Mouse (Mus musculus) retina, postnatal 1 day (tissue): ENCODE data around the gene Rab3d.
"Not testable (repeated sequence)": the region's sequence is repeated elsewhere in the genome, so short reads cannot be mapped to it uniquely, and the experiment has no call there.

Experiments
- DNase-seq: peaks from one replicate; pipeline ENCODE4 v3.0.0-alpha.2; 2012

Gene Rab3d

DNA sequence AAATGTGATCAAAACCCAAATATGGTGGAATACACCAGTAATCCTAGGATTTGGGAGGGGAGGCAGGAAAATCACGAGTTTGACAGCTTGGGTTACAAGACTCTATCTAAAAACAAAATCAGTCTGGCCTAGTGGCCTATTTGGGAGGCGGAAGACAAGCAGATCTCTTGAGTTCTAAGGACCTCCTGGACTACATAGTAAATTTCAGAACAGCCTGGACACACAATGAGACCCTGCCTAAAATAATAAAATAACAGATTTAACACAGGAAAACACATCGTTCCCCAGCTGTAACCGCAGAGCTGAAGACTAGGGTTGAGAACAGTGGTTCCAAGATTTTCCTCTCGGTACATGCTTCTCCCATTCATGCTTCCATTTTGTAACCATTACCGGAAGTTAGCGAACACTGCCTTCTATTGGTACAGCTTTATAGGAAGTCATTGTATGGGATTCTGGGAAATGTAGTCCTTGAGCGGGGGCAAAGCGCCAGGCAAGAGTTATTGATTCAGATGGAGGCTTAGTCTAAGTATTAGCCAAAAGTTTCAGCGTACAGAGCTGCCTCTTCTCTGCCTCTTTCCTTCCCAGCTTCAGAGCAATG lies 16.7 kb downstream of the Rab3d start:
- DNase-seq: peak; percentile 93

DNA sequence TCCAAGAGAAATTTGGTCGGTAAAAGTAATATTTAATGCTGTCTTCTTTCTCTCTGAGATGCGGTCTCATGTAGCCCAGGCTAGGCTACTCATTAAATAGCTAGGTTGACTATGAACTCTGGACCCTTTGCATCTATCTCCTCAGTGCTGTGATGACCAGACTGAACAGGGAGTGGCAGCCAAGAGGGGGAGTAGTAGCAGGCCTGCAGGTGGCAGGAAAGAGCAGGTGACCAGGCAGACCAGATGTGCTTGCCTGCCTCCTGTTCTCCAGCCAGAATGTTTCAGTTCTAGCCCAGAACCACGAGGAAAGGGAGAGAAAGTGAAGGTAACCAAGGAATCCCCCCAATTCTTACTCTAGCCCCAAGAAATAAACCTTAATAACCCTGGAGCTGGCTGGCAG lies 28.8 kb downstream of the Rab3d start:
- no peak for DNase-seq

DNA sequence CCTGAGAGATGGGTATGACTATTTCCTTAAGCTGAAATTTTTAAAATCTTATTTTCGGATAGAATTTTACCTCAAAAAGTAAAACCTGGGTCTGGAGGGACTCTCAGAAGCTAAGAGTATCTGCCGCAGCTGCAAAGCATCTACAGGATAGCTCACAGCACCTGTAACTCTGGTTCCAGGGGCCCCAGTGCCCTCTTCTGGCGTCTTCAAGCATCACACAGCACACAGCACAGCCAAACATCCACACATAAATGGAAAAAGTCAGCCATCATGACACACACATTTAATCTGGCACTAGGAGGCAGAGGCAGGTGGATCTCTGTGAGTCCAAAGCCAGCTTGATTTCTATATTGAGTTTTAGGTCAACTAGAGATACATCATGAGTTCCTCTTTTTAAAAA lies 41.4 kb downstream of the Rab3d start:
- DNase-seq: no peak

DNA sequence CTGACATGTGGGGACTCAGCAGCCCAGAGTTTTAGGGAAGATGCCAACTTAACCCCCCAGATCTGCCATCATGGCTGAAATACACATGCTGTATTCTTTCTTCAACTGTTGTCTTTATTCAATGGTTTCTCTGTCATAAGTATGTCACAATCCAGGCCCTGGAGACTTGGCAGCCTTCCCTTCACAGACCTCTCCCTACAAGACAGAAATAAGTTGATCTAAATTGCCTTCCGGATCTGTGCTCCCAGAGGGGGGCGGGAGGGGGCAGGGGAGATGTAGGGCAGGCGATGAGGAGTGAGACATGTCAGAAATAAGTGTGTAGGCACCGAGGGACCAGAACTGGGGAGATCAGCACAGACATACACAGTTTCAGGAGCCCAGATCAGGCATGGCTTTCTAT lies 45.8 kb downstream of the Rab3d start:
- DNase-seq: peak; percentile 16

DNA sequence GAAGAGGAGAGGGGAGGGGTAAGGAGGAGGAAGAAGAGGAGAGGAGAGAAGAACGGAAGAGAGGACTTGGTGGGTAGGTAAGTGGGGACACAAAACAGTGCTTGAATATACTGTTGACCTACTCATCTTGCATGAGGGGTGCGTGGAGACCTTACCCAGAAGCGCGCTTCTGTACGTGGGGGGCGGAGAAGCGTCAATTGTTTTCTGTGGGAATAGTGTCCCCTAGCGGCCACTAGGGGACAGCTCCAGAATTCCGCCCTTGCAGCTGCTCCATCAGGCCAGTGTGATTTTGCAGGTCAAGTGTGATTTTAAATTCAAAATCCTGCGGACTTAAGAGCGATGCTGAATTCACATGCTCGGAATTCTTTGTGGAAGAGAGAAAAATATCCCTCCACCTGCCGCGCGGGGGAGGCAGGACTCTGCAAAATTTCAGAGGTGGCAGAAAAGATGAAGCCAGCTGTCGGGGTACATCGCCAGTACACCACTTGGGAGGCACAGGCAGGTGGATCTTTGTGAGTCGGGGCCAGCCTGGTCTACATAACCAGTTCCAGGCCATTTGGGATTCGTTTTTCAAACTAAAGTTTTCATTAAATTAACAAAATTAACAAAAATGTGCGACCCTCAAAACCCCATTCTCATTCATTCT lies 47.0 kb downstream of the Rab3d start:
- DNase-seq: peak; percentile 82

DNA sequence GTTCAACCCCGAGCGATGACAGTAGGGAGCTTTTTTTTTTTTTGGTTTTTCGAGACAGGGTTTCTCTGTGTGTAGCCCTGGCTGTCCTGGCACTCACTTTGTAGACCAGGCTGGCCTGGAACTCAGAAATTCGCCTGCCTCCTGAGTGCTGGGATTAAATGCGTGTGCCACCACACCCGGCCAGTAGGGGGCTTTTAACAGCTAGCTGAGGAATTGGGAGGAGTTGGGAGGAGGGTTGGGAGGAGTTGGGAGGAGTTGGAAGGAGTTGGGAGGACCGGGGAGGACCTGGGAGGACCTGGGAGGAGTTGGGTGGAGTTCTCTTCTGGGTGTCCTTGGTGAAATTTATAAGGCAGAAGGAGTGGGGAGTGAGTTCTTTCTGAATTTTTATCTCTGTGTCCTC lies 48.7 kb downstream of the Rab3d start:
- peak; percentile 55 for DNase-seq

DNA sequence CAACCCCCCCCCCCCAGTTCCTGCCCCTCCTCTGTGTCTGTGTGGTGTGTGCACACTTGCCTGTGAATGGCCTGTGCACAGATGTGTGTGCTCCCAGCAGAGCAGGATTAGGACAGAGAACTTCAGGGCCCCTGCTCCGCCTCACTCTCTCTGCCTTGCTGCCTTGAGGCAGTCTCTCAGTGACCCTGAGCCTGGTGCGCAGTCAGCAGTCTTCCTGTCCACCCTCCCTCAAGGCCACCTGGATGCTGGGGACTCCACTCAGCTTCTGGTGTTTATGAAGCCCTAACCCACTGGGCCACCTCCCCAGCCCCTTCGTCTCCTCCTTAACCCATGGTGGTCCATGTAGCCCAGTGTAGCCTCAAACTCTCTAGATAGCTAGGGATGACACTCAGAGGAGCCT lies 50.3 kb downstream of the Rab3d start:
- DNase-seq: no peak

DNA sequence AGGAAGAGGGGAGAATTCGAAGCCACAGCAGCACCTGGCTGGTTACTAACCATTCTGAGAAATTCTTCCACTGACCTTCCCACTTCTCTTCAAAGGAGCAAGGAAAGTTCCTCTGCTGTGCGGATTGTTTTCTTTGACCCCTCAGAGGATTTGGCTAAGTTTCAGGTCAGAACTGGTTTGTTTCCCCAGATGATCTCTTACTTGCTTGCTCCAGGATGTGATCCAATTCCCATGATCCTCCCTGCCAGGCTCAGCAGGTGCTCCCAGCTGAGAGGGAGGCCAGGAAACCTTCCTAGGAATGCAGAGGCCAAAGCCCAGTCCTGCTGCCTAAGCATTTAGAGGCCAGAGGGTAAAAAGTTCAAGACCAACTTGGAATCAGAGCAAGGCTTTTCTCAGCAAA lies 51.4 kb downstream of the Rab3d start:
- no peak for DNase-seq

DNA sequence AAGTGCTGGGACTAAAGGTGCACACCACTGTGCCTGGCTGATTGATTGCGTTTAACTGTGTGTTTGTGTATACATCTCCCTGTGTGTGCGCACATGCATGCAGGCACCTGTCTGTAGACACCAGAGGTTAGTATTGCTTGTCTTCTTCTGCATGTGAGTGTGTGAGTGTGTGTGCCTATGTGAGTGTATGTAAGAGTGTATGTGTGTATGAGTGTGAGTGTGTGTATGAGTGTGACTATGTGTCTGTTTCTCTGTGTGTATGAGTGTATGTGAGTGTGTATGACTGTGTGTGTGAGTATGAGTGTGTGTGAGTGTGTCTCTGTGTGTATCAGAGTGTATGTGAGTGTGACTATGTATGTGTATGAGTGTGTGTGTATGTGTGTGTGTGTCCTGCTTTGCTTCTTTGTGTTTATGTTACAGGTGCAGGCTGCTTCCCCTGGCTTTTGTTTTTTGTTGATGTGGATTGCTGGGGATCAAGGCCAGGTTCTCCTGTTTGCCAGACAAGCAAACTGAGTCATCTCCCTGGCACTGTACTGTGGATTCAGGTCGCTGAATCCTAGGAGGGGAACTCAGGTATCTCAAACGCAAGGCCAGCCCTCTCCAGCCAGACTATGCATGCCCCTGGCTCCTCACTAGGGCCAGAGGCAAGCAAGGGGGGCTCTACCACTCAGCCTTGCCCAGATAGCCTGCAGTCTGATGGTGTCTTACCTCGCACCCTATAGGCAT lies 52.2 kb downstream of the Rab3d start:
- DNase-seq: no peak

DNA sequence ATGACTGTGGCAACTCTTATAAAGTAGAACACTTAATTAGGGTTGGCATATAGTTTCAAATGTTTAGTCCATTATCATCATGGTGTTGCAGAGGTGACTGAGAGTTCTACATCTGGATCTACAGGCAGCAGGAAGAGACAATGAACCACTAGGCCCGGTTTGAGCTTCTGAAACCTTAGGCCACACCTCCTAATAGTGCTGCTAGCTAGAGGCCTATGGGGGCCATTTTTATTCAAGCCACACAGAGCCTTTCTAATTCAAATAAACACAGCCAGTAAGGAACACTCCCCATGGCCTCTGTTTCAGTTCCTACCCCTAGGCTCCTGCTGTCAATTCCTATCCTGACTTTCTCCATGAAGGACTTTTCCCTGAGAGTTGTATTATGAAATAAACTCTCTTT lies 55.8 kb downstream of the Rab3d start:
- no peak for DNase-seq

DNA sequence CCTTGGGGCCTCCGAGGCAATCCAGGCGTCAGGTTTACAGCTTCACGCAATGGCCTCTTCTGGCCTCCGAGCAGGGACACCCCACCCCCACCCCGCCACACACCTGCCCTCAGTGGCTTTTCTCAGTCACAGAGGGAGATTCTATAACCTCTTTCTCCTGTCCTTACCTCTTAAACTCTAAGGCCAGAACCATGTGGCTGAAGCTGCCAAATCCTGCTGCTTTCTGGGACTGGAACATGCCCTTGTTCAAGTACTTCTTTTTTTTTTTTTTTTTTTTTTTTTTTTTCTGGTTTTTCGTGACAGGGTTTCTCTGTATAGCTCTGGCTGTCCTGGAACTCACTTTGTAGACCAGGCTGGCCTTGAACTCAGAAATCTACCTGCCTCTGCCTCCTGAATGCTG lies 57.6 kb downstream of the Rab3d start:
- DNase-seq: not testable (repeated sequence)

DNA sequence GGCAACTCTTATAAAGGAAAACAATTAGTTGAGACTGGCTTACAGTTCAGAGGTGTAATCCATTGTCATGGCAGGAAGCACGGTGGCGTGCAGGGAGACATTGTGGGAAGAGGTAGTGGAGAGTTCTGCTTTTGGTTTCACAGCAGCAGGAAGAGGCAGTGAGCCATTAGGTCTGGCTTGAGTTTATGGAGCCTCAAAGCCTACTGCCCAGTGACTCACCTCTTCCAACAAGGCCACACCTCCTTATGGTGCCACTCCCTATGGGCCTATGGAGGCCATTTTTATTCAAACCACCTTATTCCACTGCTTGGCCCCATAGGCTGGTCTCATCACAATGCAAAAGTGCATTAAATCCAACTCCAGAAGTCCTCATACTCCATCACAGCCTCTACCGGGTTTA lies 58.4 kb downstream of the Rab3d start:
- DNase-seq: no peak

DNA sequence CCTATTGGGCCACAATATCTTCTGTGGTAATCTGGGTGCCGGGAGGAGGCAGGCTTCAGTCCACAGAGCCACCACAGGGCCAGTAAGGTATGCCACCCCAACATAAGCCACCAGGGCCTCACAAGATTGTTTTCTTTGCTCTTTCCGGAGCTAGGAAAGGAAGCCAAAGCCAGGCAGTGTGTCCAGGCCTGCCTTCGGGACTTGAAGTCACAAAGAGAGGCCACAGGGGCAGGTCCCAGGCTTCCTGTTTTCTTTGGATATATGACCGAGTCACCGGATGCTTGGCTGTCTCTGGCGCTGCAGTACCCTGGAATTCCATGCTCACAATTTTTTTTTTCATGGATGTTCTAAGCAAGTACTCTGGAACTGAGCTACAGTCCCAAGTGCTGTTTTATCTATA lies 59.9 kb downstream of the Rab3d start:
- DNase-seq: no peak

DNA sequence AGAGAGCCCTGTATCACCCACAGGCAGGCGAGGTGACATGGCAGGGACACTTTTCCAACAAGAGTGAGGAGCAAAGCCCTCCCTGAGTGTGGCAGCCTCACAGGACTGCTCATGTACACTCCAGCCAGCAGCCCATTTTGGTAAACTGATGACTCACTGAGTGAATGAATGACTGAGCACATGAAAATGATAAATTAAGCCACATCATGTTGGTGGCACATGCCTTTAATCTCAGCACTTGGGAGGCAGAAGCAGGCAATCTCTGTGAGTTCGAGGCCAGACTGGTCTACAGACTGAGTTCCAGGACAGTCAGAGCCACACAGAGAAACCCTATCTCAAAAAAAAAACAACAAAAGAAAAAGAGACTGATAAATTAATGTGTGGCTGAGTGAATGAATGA lies 60.5 kb downstream of the Rab3d start:
- no peak for DNase-seq
